ENCODE assay signal across 5 mouse cellular contexts in genomic region chr1:46593826-46594225, GRCm38 (mm10).
DNase-seq lines count a peak whose midpoint lies in the region; ATAC-seq lines count a peak whose summit lies in the region.
"Not testable (repeated sequence)": the region's sequence is repeated elsewhere in the genome, so short reads cannot be mapped to it uniquely, and the experiment has no call there.

No protein-coding gene starts in this region.

- ATAC-seq in frontal cortex, adult (ENCODE audit: low TSS enrichment), result peak; percentile 89

- intact Hi-C loops in left cerebral cortex, postnatal 14 days (cut with DNase I), result not testable (repeated sequence)

- DNase-seq in layer of hippocampus, adult 9-10 months (ENCODE audit: low spot score), result peak; percentile 0
- peak; percentile 11 for DNase-seq in left cerebral cortex, adult 11 months (ENCODE audit: low spot score)
- DNase-seq in left cerebral cortex, postnatal 14 days (ENCODE audit: low spot score in 2 of 2), result peak; percentile 6 to 18
- DNase-seq in telencephalon, adult 2 months (ENCODE audit: low read depth, low spot score), result peak; percentile 21

Comparison
In these comparisons a context has a peak if more than half of its experiments do, and no peak if none do; other contexts are left out.
1. Peak in every context shown above with its lines: DNase-seq and ATAC-seq.